ENCODE assay signal across 8 mouse cellular contexts in the genomic region with DNA sequence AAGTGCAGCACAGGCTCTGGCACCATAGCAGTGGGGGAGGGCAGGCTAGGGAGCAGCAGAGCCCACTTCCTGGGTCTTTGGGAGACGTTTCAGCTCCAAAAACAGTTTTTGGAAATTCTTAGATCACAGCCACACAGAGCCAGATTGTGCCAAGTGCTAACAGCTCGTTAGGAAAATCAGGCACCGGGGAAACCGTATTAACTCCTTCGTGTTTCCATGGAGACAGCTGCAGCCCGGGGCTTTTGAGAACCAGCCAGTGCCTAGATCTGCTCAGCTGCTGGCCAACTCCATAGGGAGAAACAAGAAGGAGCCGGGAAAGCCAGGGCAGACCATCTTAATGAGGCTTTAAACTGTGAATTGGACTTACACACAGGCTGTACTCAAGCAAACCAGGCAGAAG. TPM values are rescaled to one million over a fixed set of nuclear protein-coding genes. Genes with fewer than 3 reads are reported as not detected.
DNase-seq lines count a peak whose midpoint lies in the region; ATAC-seq and TF ChIP-seq lines count a peak whose summit lies in the region.

No protein-coding gene starts in this region.

- H3K36me3 ChIP-seq in liver, embryonic 13.5 days = no peaks in the 10 kb centered on the region
- no peaks in the 10 kb centered on the region for H3K36me3 ChIP-seq in forebrain, embryonic 16.5 days (ENCODE audit: control insufficient read depth, insufficient read depth)
- H3K36me3 ChIP-seq in limb, embryonic 14.5 days (ENCODE audit: control insufficient read depth, insufficient read depth, low read length) = no peaks in the 10 kb centered on the region

- no peak overlapping the region for H3K27ac ChIP-seq in liver, embryonic 13.5 days
- peak overlapping the region; percentile 86 for H3K27ac ChIP-seq in forebrain, embryonic 16.5 days (ENCODE audit: low read length)
- peak overlapping the region; percentile 52 for H3K27ac ChIP-seq in limb, embryonic 14.5 days (replicated peaks; ENCODE audit: low read depth, low read length)

- TF ChIP-seq POLR2A in limb, embryonic 14.5 days (IDR thresholded peaks at IDR 0.05; ENCODE audit: borderline replicate concordance, extremely low read depth, insufficient read depth, insufficient read length) = no peak

- 32% methylated on average over 7 of the region's 7 CpGs for WGBS in liver, embryonic 13.5 days (ENCODE audit: insufficient replicate concordance)
- WGBS in forebrain, embryonic 16.5 days = 1% methylated on average over 7 of the region's 7 CpGs
- 6% methylated on average over 7 of the region's 7 CpGs for WGBS in limb, embryonic 14.5 days

- H3K9ac ChIP-seq in liver, embryonic 13.5 days = no peak overlapping the region
- H3K9ac ChIP-seq in forebrain, embryonic 16.5 days (replicated peaks; ENCODE audit: low read depth, low read length) = no peak overlapping the region
- no peak overlapping the region for H3K9ac ChIP-seq in limb, embryonic 14.5 days (ENCODE audit: low read depth, low read length, severe bottlenecking)

- H3K27me3 ChIP-seq in liver, embryonic 13.5 days = 0 out of 2 replicates have a peak, but pooled peaks cover 4% of the 10 kb centered on the region
- no peaks in the 10 kb centered on the region for H3K27me3 ChIP-seq in forebrain, embryonic 16.5 days (replicated peaks; ENCODE audit: control insufficient read depth, insufficient read depth, low read length)
- no peaks in the 10 kb centered on the region for H3K27me3 ChIP-seq in limb, embryonic 14.5 days (ENCODE audit: control insufficient read depth, insufficient read depth, low read length)

- H3K4me2 ChIP-seq in liver, embryonic 13.5 days = 0 out of 2 replicates have a peak overlapping the region, but pooled peaks have one; percentile 21
- peak overlapping the region; percentile 15 for H3K4me2 ChIP-seq in forebrain, embryonic 16.5 days (ENCODE audit: low read length)
- H3K4me2 ChIP-seq in limb, embryonic 14.5 days (replicated peaks; ENCODE audit: low read depth, low read length, severe bottlenecking) = peak overlapping the region; percentile 25; the same call in 1 of the 2 replicates

- no peak overlapping the region for H3K4me3 ChIP-seq in liver, embryonic 13.5 days (replicated peaks)
- no peak overlapping the region for H3K4me3 ChIP-seq in forebrain, embryonic 16.5 days (replicated peaks; ENCODE audit: low read length)
- H3K4me3 ChIP-seq in limb, embryonic 14.5 days (replicated peaks; ENCODE audit: low read length) = no peak overlapping the region

- H3K4me1 ChIP-seq in liver, embryonic 13.5 days (replicated peaks) = peaks cover 22% of the 10 kb centered on the region
- H3K4me1 ChIP-seq in forebrain, embryonic 16.5 days (replicated peaks; ENCODE audit: control insufficient read depth, insufficient read depth, low read length) = peaks cover 16% of the 10 kb centered on the region
- peaks cover 14% of the 10 kb centered on the region for H3K4me1 ChIP-seq in limb, embryonic 14.5 days (ENCODE audit: control insufficient read depth, insufficient read depth, low read length)

- no peaks in the 10 kb centered on the region for H3K9me3 ChIP-seq in liver, embryonic 13.5 days (replicated peaks)
- no peaks in the 10 kb centered on the region for H3K9me3 ChIP-seq in forebrain, embryonic 16.5 days (ENCODE audit: control insufficient read depth, low read length)
- no peaks in the 10 kb centered on the region for H3K9me3 ChIP-seq in limb, embryonic 14.5 days (ENCODE audit: control insufficient read depth, low read length)

- DNase-seq in liver, embryonic 13.5 days = no peak
- no peak for DNase-seq in liver
- peak; percentile 29 to 66 for DNase-seq in kidney, postnatal 25 days
- peak; percentile 80 for DNase-seq in limb, embryonic 14.5 days (ENCODE audit: low spot score)
- peak; percentile 73 to 79 for DNase-seq in right cerebral cortex, postnatal 36 days (ENCODE audit: low spot score in 2 of 2)

- no peak for ATAC-seq in liver, embryonic 13.5 days (ENCODE audit: low read depth)
- ATAC-seq in forebrain, embryonic 16.5 days = peak; percentile 96
- peak; percentile 50 for ATAC-seq in limb, embryonic 14.5 days (ENCODE audit: low FRiP score, low read depth)
- no peak for ATAC-seq in granulocyte monocyte progenitor cell, adult 5-6 weeks (replicated peaks; ENCODE audit: poor library complexity, severe bottlenecking)
- ATAC-seq in megakaryocyte-erythroid progenitor cell, adult 5-6 weeks (replicated peaks; ENCODE audit: low FRiP score, low TSS enrichment, poor library complexity, severe bottlenecking) = no peak

RNA-seq across cellular contexts. Expression of a gene that starts 11.9 kb away (rescaled TPM):
- polyA plus RNA-seq in liver, embryonic 13.5 days (2015; fragmentation: Nextera tagmentation; extraction: Ambion mirVana) = not detected in 2 replicates
- polyA plus RNA-seq in forebrain, embryonic 16.5 days (2015; fragmentation: Nextera tagmentation; extraction: Ambion mirVana) = 0.33 and 0.50 TPM in 2 replicates
- 0.17 and 0.19 TPM in 2 replicates for polyA plus RNA-seq in limb, embryonic 14.5 days (2012; rRNA removed)
- 0.15 and 0.25 TPM in 2 replicates for polyA plus RNA-seq in limb, embryonic 14.5 days (2014; fragmentation: Nextera tagmentation; extraction: Ambion mirVana)
- not detected in 2 replicates for total RNA-seq in granulocyte monocyte progenitor cell, adult 5-6 weeks (2014; fragmentation: Nextera tagmentation)
- total RNA-seq in granulocyte monocyte progenitor cell, adult 5-6 weeks (2017) = not detected in 2 replicates
- not detected in 2 replicates for total RNA-seq in megakaryocyte-erythroid progenitor cell, adult 5-6 weeks (2014; fragmentation: Nextera tagmentation)
- not detected in 2 replicates for total RNA-seq in megakaryocyte-erythroid progenitor cell, adult 5-6 weeks (2017)

Comparison
In these comparisons a context has a peak if more than half of its experiments do, and no peak if none do; other contexts are left out.
1. ATAC-seq: peak in forebrain, embryonic 16.5 days (single experiment) and limb, embryonic 14.5 days (single experiment); none in liver, embryonic 13.5 days (single experiment), granulocyte monocyte progenitor cell, adult 5-6 weeks (single experiment) and megakaryocyte-erythroid progenitor cell, adult 5-6 weeks (single experiment).
2. DNase-seq: peak in kidney, postnatal 25 days (2 of 2), limb, embryonic 14.5 days (single experiment) and right cerebral cortex, postnatal 36 days (2 of 2); none in liver, embryonic 13.5 days (single experiment) and liver (single experiment).
3. Peak in every context shown above with its lines, with median percentiles within 50 percentile points of each other: H3K4me2 ChIP-seq.